Mouse (Mus musculus): ENCODE data around the gene Rsu1.
"Not testable (repeated sequence)": the region's sequence is repeated elsewhere in the genome, so short reads cannot be mapped to it uniquely, and the experiment has no call there.

Gene Rsu1

DNA sequence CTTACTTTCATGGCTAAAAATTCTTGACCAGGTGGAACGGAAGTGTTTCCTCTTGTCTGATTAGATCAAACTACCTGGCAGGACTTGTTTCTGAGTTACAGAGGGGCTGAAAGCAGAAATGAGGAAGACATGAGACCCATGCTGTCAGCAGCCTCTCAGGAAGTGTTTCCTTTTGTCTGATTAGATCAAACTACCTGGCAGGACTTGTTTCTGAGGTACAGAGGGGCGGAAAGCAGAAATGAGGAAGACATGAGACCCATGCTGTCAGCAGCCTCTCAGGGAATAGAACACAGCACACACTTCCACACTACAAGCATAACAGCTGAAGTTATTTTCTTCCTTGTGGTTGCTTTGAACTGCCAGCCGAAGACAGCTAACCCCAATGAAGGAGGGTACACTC, 46.7 kb downstream of the Rsu1 start:
- DNase-seq (ENCODE audit: low spot score): no peak

DNA sequence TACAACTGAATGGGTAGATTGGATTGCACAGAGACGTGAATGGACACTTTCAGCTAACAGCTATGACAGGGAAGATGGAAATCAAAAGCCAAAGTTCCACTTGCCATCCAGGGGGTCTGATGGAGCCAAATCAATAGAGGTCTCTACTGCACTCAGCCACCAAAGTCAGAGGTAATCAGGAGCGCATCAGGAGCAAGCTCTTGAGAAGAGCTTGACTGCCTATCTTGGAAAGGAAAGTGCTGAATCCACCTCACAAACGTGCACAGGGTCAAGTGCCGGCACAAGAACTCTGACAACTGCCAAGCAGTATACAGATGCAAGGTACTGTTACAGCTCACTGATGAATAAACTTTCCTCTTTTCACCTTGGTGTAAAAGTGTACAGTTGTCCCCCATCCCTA, 47.8 kb downstream of the Rsu1 start:
- DNase-seq (ENCODE audit: low spot score): no peak

DNA sequence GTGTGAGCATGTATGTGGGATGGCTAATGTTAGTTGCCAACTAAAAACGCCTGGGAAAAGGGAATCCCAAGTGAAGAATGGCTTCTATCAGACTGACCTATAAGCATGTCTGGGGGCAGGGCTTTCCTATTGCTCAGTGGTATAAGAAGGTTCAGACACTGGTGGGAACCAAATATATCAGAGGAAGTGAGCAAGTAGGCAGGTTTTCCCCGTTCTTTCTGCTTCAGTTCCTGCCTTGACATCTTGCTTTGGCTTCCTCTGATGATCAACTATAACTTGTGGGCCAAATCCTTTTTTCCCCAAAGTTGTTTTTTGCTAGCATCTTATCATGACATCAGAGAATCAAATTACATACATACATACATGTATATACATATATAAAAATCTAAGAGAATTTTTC, 51.1 kb downstream of the Rsu1 start:
- no peak for DNase-seq (ENCODE audit: low spot score)

DNA sequence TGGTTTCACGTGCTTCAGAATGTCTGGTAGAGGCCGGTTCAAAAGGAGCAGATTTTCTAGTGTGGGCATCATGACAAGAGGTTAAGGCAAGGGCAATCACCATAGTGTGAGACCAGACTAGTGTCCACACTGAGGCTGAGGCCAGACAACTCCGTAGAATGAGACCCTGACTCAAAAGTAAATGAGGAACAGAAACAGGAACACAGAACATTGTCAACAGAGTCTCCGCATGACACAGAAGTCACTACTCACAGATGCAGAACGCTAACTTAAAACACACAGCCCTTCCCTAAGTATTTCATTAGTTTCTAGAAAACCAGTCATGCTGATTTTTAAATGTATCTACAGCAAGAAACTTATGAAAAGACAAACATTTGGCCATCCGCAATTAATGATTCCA, 53.1 kb downstream of the Rsu1 start:
- no peak for DNase-seq (ENCODE audit: low spot score)

DNA sequence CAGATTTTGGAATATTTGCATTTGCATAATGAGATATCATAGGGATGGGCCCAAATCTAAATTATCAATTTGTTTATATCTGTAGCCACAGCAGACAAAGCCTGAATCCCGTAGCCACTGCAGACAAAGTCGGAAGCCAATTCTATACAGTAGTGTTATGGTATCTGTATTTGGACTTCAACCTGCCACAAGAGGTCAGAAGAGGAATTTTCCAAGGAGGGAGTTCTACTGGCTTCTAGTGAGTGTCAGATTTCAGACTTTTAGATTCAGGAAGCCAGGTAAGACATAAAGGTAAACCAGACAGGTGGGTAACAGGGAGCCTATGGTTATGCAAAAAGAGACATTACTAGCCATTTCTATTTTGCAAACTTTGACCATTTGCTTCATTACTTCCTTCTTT, 64.4 kb downstream of the Rsu1 start:
- DNase-seq (ENCODE audit: low spot score): no peak

DNA sequence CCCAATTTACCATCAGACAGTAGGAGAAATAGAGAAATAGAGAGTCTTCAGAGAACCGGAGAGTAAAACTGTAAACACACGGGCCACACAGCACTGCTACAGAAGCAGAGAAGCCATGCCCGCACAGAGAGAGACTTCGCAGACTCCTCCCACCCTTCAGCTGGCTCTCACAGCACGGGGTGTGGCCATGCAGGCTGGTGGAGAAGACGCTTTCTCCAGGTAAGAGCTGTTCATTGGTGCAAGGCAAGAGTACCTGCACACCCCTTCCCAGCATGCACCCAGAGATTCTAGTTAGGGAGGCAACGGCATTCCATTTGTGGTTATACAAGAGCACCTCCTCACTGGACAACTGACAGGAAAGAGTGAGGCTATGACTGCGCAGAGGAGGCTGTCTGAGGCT, 64.8 kb downstream of the Rsu1 start:
- no peak for DNase-seq (ENCODE audit: low spot score)

DNA sequence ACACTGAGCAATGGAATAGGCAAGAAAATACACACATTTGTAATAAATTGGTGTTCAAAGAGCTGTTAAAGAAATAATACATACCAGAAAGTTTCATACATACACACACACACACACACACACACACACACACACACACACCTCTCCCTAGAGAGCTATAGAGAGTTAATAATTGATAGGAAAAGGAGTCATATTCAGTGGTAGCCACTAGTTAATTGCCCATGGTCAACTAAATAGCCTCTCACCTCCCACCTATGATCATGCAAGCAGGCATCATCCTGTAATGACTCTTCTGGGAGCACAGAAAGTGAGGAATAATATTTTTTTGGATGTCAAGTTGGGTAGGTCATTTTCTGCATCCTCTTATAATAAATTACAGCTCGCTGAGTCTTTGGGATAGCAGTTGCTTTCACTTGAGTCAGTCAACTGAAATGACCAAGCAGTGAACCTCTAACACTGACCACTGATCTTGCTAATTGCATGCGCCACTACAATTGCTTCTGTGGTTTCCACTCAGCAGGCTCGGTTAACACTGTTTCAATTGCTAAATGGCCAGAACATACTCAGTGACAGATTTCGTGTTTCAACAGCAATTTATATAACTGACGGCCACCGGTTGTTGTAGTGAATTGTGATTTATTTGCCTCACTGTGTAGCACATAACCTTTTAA, 68.3 kb downstream of the Rsu1 start:
- DNase-seq (ENCODE audit: low spot score): no peak

DNA sequence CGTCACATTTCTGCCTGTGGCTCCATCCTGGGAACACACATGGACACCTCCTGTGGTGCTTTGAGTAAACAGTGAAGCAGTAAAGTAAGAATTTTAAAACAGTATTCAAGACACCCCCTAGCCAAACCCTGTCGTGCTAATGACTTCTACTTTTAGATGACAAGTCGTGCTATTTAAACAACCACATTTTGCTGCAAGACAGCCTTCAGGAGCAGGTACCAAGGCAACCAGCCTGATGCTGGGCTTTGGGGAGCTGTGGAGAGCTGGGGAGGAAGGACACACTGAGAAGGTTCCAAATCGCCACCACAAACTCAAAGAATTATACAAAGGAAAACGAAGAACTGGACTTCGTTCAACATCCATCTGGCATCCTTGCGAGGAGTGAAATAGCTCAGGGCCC, 71.5 kb downstream of the Rsu1 start:
- no peak for DNase-seq (ENCODE audit: low spot score)

DNA sequence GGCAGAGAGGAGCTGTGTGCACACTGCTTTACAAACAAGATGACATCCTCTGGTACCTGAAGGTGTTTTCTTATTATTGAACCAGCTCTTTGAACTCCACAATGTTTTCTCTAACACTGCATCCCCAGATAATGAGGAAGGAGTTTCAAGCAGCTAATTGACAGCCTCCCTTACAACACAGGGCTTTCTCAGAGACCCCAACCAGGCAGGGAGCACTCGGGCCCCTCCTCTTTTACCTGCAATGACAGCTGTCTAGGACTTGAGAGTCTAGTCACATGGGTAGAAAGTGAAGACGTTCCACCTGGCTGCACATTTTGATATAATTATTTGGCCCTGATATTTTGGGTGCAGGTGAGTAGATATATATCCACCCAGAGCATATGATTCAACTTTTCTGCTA, 72.2 kb downstream of the Rsu1 start:
- DNase-seq (ENCODE audit: low spot score): no peak

DNA sequence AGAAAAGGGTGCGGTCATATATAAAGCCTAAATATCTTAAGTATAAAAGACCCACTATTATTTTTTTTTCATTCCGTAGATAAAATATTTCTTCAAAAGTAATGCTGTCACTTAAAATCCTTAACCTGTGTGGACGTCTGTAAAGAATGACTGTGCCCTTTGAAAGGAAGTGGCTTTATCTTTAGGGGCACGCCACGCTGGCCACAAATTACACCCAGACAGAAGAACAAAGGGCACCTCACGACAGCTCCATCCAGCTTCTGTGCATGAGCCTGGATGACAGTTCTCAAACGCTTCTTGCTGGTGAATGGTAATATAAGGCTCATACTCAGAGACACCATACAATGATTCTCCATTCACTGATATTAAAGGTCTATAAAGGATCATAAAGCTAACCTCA, 75.7 kb downstream of the Rsu1 start:
- no peak for DNase-seq (ENCODE audit: low spot score)

DNA sequence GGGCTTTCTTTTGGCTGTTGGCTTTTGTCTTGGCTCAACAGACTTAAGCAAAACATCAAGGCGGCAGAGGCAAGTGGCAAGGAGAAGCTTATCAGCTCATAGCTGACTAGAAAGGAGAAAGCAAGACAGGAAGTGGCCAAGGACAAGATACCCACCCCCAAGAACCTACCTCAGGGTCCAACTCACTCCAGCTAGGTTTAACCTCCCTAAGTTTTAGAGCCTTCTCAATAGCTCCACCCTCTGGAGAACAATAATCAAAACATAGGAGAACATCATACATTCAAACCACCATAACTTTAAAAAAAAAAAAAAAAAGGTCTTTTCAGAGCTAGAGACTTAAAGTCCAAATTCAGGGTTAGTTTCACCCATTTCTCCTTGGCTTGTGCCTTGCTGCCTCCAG, 79.1 kb downstream of the Rsu1 start:
- DNase-seq (ENCODE audit: low spot score): no peak

DNA sequence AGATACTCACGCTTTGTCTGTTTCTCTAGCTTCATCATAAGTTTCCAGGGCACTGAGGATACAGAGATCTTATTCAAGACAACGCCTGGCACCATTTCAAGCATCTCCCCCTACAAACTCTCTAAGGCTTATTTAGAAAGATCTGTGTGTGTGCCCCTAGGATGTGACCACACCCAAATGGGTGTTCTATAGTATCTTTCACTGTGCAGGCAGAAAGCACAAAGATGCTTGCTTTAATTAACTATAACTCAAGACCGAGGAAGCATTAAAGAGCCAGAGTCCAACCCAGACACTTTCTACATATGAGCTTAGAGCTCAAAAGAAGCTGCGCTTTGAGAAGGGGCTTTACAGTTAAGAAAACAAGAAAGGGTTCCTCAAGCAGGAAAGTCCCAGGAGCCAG, 80.4 kb downstream of the Rsu1 start:
- no peak for DNase-seq (ENCODE audit: low spot score)

DNA sequence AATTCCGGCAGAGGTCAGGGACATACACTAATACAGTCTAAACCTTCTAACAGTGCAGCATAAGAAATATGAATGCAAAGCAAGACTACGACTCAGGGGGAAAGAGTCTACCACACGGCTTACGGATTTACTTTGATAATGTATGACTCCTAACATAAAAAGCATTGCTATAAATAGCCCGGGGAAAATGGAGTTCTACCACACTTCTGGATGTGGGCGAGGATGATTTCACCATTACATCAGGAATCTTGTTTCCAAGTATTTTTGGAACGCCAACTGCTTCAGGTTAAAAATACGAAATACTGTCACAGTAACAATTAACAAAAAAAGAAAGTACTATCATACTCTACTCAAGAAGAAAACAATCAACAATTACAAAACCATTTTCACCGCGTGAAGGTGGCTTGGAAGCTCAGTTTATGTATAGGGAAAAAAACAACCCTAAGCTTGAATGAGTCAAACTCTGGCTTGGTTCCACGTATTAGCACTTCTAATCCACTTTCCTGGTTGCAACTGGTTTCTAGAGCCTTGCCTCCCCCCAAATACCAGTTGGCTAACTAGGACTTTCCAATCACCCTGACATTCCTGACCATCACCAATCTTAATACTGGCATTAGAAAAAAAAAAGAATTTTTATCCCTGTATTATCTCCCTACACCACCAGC, 82.3 kb downstream of the Rsu1 start:
- no peak for DNase-seq (ENCODE audit: low spot score)

DNA sequence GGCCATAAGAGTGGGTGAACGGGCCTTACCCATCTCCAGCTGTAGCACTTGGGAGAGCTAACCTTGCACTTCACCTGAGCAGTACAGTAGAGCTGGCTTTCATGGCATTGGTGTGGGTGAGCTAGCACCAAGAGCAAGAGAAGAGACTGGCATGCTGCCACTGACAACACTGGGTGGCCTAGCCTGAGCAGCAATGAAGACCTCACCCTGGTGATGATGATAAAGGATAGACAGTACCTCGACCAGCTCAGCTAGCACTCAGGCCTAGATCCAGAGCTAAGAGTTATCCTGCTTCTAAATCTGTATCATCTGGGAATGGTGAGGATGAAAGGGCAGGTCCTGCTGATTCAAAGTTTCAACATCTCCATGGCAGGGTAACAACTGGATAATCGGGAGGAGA, 88.1 kb downstream of the Rsu1 start:
- no peak for DNase-seq (ENCODE audit: low spot score)

DNA sequence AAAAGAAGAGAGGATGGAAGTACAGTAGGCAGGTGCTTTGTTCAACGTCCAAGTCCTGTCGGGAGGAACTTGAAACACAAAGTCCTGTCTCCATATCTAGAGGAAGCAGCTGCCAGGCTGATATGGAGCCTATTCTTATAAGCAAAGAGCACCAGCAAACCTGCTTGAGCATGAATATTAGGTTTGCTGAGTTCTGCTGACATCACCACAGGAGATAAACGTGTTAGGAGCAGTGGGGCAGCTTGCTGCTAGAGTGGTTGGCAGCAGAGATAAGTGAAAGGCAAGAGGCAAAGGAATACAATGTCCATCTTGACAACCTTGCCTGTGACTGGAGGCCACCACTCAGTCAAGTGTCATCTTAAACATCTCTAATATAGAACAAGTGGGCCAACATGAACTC, 89.3 kb downstream of the Rsu1 start:
- not testable (repeated sequence) for DNase-seq (ENCODE audit: low spot score)

DNA sequence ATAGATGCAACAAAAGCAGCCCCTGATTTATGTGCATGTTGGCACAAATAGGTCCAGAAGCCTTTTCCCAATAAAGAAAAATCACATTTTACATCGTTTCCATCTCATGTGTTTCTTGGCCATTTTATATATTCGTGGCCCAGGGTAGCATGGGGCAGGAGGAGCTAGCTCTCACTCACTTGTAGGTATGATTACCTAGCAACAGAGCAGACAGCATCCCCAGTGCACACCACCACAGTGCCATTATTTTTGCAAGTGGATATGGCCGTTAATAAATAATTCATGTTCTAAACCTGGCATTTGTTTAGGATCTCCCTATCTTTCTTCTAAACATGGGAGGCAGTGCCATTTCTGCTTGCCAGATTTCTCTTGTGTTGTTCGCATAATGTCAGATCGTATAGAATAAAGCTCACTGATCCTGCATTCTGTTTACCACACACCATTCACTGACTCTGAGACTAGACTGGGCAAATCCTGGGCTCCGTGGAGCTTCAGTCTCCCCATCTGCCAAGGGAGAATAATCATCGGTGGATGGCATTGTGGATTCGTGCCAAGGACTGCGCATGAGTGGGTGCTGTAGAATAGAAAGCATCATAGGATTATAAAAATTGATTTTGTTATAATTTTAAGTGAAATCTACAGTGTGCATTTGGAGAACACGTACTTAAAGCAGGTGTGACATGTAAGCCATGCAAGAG, 93.4 kb downstream of the Rsu1 start:
- no peak for DNase-seq (ENCODE audit: low spot score)

DNA sequence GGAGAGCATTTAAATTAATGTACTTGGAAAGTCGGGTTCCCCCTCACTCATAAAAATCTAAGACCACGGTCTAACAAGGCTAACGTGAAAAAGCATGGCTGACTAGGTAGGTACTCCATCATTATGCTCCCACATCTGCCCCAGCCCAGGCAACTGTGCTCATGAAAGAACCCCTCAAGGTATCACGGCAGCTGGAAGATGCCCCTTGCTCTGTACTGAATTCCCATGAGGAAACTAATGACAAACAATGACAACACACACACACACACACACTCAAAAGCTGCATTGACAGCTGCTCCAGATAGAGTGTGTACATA, 95.0 kb downstream of the Rsu1 start:
- DNase-seq (ENCODE audit: low spot score): no peak

DNA sequence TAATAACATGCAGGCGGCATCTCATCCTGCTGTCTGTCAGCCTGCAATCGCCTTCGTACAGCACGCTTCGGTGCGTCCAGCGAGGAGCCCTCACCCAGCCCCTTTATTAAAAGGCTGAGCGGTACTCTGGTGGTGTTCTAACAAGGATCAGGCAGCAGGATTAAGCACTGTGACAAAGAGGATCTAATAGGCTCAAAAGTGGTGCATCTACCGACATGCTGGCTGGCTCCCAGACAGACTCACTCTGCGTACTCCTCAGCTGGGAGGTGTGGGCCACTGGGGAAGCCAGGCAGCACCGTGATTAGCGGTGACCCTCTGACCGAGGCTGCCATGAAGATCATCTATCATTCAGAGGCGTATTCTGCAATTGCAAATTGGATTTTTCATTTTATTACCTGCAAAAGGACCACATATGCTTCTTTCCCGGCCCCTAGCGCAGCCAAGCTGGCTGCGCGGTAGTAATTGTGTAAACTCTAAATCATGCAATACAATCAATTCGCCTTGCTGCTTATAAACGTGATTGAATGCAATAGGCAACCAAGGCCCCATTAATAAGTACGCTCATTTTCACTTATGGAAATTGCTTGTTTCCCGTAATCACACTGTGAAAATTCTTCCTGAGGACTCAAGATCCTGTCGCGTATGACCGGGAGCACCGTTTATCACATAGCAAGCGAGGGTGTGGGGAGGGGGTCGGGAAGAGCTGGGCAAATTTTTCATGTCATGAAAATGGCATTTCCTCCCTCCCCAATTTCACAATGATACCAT, 95.5 kb downstream of the Rsu1 start:
- no peak for DNase-seq (ENCODE audit: low spot score)

DNA sequence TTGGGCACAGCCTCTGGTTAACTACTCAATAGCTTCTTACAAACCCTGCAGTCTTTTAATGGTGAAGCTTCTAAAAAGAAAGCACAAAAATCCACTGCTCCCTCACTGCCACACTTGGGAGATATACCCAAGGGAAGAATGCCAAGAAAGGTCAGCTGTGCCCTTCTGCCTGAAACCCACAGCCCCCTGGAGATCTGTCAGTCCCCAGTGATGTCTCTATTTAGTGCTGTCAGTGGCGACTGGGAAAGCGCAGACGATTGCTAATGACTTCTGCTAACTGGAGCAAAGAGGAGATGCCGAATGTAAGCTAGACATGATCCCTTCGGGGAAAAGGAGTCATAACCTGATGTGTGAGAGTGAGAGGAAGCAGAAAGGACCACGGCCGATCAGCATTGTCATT, 96.8 kb downstream of the Rsu1 start:
- DNase-seq (ENCODE audit: low spot score): no peak

DNA sequence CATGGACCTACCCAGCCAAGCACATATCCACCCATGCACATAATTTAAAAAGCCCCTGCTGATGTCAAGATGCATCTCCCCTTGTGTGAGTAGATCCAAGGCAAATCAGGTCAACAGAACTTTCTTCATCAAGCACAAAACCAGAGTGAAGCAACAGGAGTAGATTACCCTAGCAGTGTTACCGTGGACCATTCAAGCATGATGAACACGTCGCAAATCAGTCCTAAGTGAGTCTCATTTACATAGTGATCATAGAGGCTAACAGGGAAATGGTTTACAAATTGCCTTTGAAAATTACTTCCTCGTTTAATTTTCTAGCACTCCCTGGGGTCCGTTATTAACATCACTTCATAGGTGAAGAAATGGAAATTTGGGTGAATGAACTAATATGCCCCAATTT, 100.6 kb downstream of the Rsu1 start:
- DNase-seq (ENCODE audit: low spot score): no peak

DNA sequence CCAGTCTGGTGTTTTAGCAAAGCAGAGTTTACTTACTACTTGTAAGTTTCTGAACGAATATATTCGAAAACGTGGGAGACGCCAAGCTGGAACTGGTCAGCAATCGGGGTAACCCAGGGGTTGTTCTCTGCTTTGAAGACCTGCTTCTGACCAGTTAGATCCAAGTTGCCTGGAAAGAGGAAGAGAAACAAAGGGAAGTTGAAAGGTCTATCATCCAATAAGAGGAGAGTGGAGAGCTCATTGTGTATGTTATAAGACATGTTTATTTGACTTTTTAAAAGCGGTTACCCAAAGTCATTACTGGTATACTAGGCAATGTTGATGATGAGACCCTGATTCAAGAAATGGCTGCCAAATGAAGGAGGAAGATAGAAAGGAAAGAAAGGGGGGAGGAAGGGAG, 101.3 kb downstream of the Rsu1 start:
- no peak for DNase-seq (ENCODE audit: low spot score)

DNA sequence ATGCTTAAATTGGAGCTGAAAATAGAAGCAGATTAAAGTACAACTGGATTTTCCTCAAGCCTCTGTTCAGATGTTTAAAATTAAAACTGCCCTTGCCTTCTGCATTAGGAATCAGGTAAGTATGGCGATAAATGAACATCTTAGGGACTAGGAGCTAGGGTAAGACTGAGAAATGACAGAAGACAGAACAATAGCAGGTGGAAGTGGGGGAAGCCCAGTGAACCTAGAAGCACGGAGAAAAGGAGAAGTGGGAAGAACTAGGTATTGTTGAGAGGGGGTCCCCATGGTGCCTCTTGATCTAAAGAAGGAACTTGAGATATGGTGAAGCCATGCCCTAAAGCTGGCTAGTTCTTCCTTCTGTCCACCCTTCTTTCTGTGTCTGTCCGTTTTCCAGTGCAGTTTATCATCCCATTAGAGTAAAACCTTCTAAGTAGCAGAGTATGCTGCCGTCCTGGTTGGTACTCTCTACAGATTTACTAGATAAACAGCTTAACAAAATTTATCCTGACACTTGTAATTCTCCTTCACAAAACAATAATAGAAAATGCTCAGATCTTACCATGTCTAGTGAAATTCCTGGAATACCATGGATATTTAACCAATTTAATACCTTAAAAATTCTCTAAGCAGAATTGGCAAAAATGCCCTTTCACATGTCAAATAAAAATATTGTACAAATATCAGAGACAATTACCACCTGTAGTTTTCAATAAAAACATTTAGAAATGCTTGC, 101.9 kb downstream of the Rsu1 start:
- no peak for DNase-seq (ENCODE audit: low spot score)
